Mouse (Mus musculus) testis, adult 2 months (tissue): ENCODE results near the gene Deaf1.

Experiments
- CTCF ChIP-seq: fragments of 200-500 bp; IDR thresholded peaks from 2 replicates; pipeline ENCODE4 v1.5.1; 2012; ENCODE audit warnings: low read depth, mild to moderate bottlenecking, inconsistent platforms, low read length, moderate library complexity; ENCODE audit not compliant: control insufficient read depth, insufficient read depth, insufficient replicate concordance
- POLR2A ChIP-seq: fragments of 200-500 bp; IDR thresholded peaks from 2 replicates; pipeline ENCODE4 v1.6.1; 2012; ENCODE audit warnings: low read depth, mild to moderate bottlenecking, inconsistent platforms, low read length, moderate library complexity; ENCODE audit not compliant: control insufficient read depth

GRCm38 (mm10) chr7:141317619-141318132 lies 9.8 kb downstream of the Deaf1 start:
- TF ChIP-seq POLR2A = no peak
- TF ChIP-seq CTCF = no peak
